Mouse (Mus musculus): ENCODE data around the gene Reep1. TPM values are rescaled to one million over a fixed set of nuclear protein-coding genes. Genes with fewer than 3 reads are reported as not detected.

Gene Reep1
- polyA plus RNA-seq (2014; fragmentation: Illumina TruSeq; extraction: RNeasy Lipid Tissue Mini Kit (QIAGEN cat#74804); ENCODE audit: low read depth, low replicate concordance) = 17.6 TPM

GRCm38 (mm10) chr6:71707511-71708501 lies at the start of gene Reep1:
Gene Reep1, plus strand, starts transcription at chr6:71707561.

GRCm38 (mm10) chr6:71826869-71827268 lies 119.5 kb downstream of the Reep1 start, which contains the start of gene Mrpl35:
Gene Mrpl35, minus strand, starts transcription at chr6:71826969.

GRCm38 (mm10) chr6:71830690-71831580 lies 123.6 kb downstream of the Reep1 start, which contains the start of gene Immt:
Gene Immt, plus strand, starts transcription at chr6:71831331.

Other genes with a start within 250 kb of the Reep1 start
- 22.9 TPM for gene Rnf103, start 213.7 kb upstream of the Reep1 start, polyA plus RNA-seq (2014; fragmentation: Illumina TruSeq; extraction: RNeasy Lipid Tissue Mini Kit (QIAGEN cat#74804); ENCODE audit: low read depth, low replicate concordance)
- 83.9 TPM for gene Chmp3, start 163.8 kb upstream of the Reep1 start, polyA plus RNA-seq (2014; fragmentation: Illumina TruSeq; extraction: RNeasy Lipid Tissue Mini Kit (QIAGEN cat#74804); ENCODE audit: low read depth, low replicate concordance)
- 22.0 TPM for gene Kdm3a, start 74.6 kb upstream of the Reep1 start, polyA plus RNA-seq (2014; fragmentation: Illumina TruSeq; extraction: RNeasy Lipid Tissue Mini Kit (QIAGEN cat#74804); ENCODE audit: low read depth, low replicate concordance)
- 44.1 TPM for gene Mrpl35, start 119.4 kb downstream of the Reep1 start, polyA plus RNA-seq (2014; fragmentation: Illumina TruSeq; extraction: RNeasy Lipid Tissue Mini Kit (QIAGEN cat#74804); ENCODE audit: low read depth, low replicate concordance)
- 574 TPM for gene Immt, start 123.8 kb downstream of the Reep1 start, polyA plus RNA-seq (2014; fragmentation: Illumina TruSeq; extraction: RNeasy Lipid Tissue Mini Kit (QIAGEN cat#74804); ENCODE audit: low read depth, low replicate concordance)
- gene Ptcd3, start 201.2 kb downstream of the Reep1 start, polyA plus RNA-seq (2014; fragmentation: Illumina TruSeq; extraction: RNeasy Lipid Tissue Mini Kit (QIAGEN cat#74804); ENCODE audit: low read depth, low replicate concordance) = 124 TPM
- gene Polr1a, start 201.5 kb downstream of the Reep1 start, polyA plus RNA-seq (2014; fragmentation: Illumina TruSeq; extraction: RNeasy Lipid Tissue Mini Kit (QIAGEN cat#74804); ENCODE audit: low read depth, low replicate concordance) = 34.4 TPM

All from heart, adult 10 weeks (tissue).